Mouse (Mus musculus) CD4-positive helper T cell, adult 2 months (primary cell): ENCODE data around the gene Map3k13.
A peak's percentile ranks its signal among the peaks of the same experiment; 100 is the strongest.
"Not testable (repeated sequence)": the region's sequence is repeated elsewhere in the genome, so short reads cannot be mapped to it uniquely, and the experiment has no call there.

Experiments used
- DNase-seq: peaks from one replicate; pipeline ENCODE4 v3.0.0-alpha.2; 2012; ENCODE audit warnings: low read depth, missing footprints, low spot score

Gene Map3k13

GRCm38 (mm10) chr16:21906902-21907301, 112.8 kb downstream of the Map3k13 start:
- DNase-seq: no peak

GRCm38 (mm10) chr16:21908906-21909305, 114.8 kb downstream of the Map3k13 start:
- not testable (repeated sequence) for DNase-seq

- no peak for DNase-seq
Observed at GRCm38 (mm10) chr16:21913347-21913746, 119.2 kb downstream of the Map3k13 start.

GRCm38 (mm10) chr16:21916681-21917080, 122.5 kb downstream of the Map3k13 start:
- DNase-seq: no peak

- DNase-seq: no peak
Observed at GRCm38 (mm10) chr16:21928471-21928870, 134.3 kb downstream of the Map3k13 start.

- peak; percentile 89 for DNase-seq
Observed at GRCm38 (mm10) chr16:21946761-21947715, 152.9 kb downstream of the Map3k13 start, which contains the start of gene Tmem41a. Gene Tmem41a, minus strand, starts transcription at chr16:21947552.

GRCm38 (mm10) chr16:21955591-21955990, 161.4 kb downstream of the Map3k13 start:
- DNase-seq: no peak

GRCm38 (mm10) chr16:21965576-21965975, 171.4 kb downstream of the Map3k13 start:
- no peak for DNase-seq

- DNase-seq: no peak
Observed at GRCm38 (mm10) chr16:21969874-21970273, 175.7 kb downstream of the Map3k13 start.

- DNase-seq: no peak
Observed at GRCm38 (mm10) chr16:21970536-21970935, 176.4 kb downstream of the Map3k13 start.

- no peak for DNase-seq
Observed at GRCm38 (mm10) chr16:21971446-21971845, 177.3 kb downstream of the Map3k13 start.

- DNase-seq: no peak
Observed at GRCm38 (mm10) chr16:21976203-21976602, 182.1 kb downstream of the Map3k13 start.

GRCm38 (mm10) chr16:21977347-21977746, 183.2 kb downstream of the Map3k13 start:
- DNase-seq: no peak
